Comparison of ENCODE assay signal across 9 mouse cellular contexts in genomic region chr9:110896595-110896994, GRCm38 (mm10). TPM values are rescaled to one million over a fixed set of nuclear protein-coding genes. Genes with fewer than 3 reads are reported as not detected.
A peak's percentile ranks its signal among the peaks of the same experiment; 100 is the strongest.
DNase-seq lines count a peak whose midpoint lies in the region; ATAC-seq lines count a peak whose summit lies in the region.
"Had no signal": no experiment of that assay in that cellular context is flagged by ENCODE, and none has a peak within 500 bp of the region (broad histone marks: within the 10 kb centered on the region; RNA-seq: fewer than 3 reads in every experiment).

No protein-coding gene starts in this region.

- no peaks in the 10 kb centered on the region for H3K9me3 ChIP-seq in neural tube, embryonic 11.5 days (ENCODE audit: control insufficient read depth, low read length)
- H3K9me3 ChIP-seq in forebrain, embryonic 10.5 days, result no peaks in the 10 kb centered on the region

- H3K27ac ChIP-seq in neural tube, embryonic 11.5 days (ENCODE audit: low read depth, low read length), result no peak overlapping the region
- H3K27ac ChIP-seq in forebrain, embryonic 10.5 days, result peak overlapping the region; percentile 44
- H3K27ac ChIP-seq: macrophage had no signal

- no peaks in the 10 kb centered on the region for H3K27me3 ChIP-seq in neural tube, embryonic 11.5 days (ENCODE audit: control insufficient read depth, insufficient read depth, low read length)
- peaks cover 34% of the 10 kb centered on the region for H3K27me3 ChIP-seq in forebrain, embryonic 10.5 days (ENCODE audit: poor library complexity, severe bottlenecking)

- WGBS in neural tube, embryonic 11.5 days, result 4% methylated on average over 6 of the region's 6 CpGs
- WGBS in forebrain, embryonic 10.5 days, result 4% methylated on average over 6 of the region's 6 CpGs

- no peak overlapping the region for H3K9ac ChIP-seq in neural tube, embryonic 11.5 days (ENCODE audit: low read length)

- no peaks in the 10 kb centered on the region for H3K36me3 ChIP-seq in neural tube, embryonic 11.5 days (ENCODE audit: control insufficient read depth, insufficient read depth, low read length)
- H3K36me3 ChIP-seq in forebrain, embryonic 10.5 days (replicated peaks), result no peaks in the 10 kb centered on the region

- DNase-seq in neural tube, embryonic 11.5 days (ENCODE audit: low spot score), result peak; percentile 46
- DNase-seq in neural tube, embryonic 10.5 days (ENCODE audit: extremely low spot score, low spot score), result no peak
- DNase-seq in forebrain, embryonic 10.5 days (ENCODE audit: extremely low spot score, low spot score), result peak; percentile 60
- DNase-seq in liver, result peak; percentile 28
- DNase-seq in thymus, adult 18-20 months, result peak; percentile 89 to 94
- no peak for DNase-seq in testis, postnatal 10 days (ENCODE audit: low spot score)
- no peak for DNase-seq in left cerebral cortex, adult 9 months (ENCODE audit: low spot score in 2 of 2)
- DNase-seq in kidney, postnatal 10 days, result no peak

- peak; percentile 45; the same call in 1 of the 2 replicates for ATAC-seq in neural tube, embryonic 11.5 days (ENCODE audit: insufficient read depth, low FRiP score, low TSS enrichment)

- no peaks in the 10 kb centered on the region; the same call in 1 of the 2 replicates for H3K4me1 ChIP-seq in neural tube, embryonic 11.5 days (ENCODE audit: control insufficient read depth, insufficient read depth, low read length)
- H3K4me1 ChIP-seq in forebrain, embryonic 10.5 days, result peaks cover 22% of the 10 kb centered on the region

- peak overlapping the region; percentile 4; the same call in 1 of the 2 replicates for H3K4me2 ChIP-seq in neural tube, embryonic 11.5 days (ENCODE audit: low read depth)

- H3K4me3 ChIP-seq in neural tube, embryonic 11.5 days (ENCODE audit: low read depth, low read length), result no peak overlapping the region
- peak overlapping the region; percentile 35 for H3K4me3 ChIP-seq in forebrain, embryonic 10.5 days

RNA-seq across cellular contexts. Expression of gene Tmie, which starts 16.7 kb away (rescaled TPM):
- 0.32 and 0.70 TPM in 2 replicates for polyA plus RNA-seq in neural tube, embryonic 11.5 days (2014; fragmentation: Nextera tagmentation; extraction: Ambion mirVana)
- polyA plus RNA-seq in forebrain, embryonic 10.5 days (2016; fragmentation: Nextera tagmentation; extraction: Ambion mirVana), result 0.14 and 0.26 TPM in 2 replicates

RNA-seq across cellular contexts. Expression of gene Als2cl, which starts 16.9 kb away (rescaled TPM):
- polyA plus RNA-seq in neural tube, embryonic 11.5 days (2014; fragmentation: Nextera tagmentation; extraction: Ambion mirVana), result 1.1 and 1.4 TPM in 2 replicates
- polyA plus RNA-seq in forebrain, embryonic 10.5 days (2016; fragmentation: Nextera tagmentation; extraction: Ambion mirVana), result 0.90 and 0.97 TPM in 2 replicates

RNA-seq across cellular contexts. Expression of gene Fam240a, which starts 20.1 kb away (rescaled TPM):
- not detected in 2 replicates for polyA plus RNA-seq in neural tube, embryonic 11.5 days (2014; fragmentation: Nextera tagmentation; extraction: Ambion mirVana)
- polyA plus RNA-seq in forebrain, embryonic 10.5 days (2016; fragmentation: Nextera tagmentation; extraction: Ambion mirVana), result not detected in 2 replicates
- polyA plus RNA-seq: macrophage had no signal

RNA-seq across cellular contexts. Expression of gene Prss50, which starts 38.8 kb away (rescaled TPM):
- polyA plus RNA-seq in neural tube, embryonic 11.5 days (2014; fragmentation: Nextera tagmentation; extraction: Ambion mirVana), result not detected in 2 replicates
- 0.76 and 1.1 TPM in 2 replicates for polyA plus RNA-seq in forebrain, embryonic 10.5 days (2016; fragmentation: Nextera tagmentation; extraction: Ambion mirVana)
- polyA plus RNA-seq: macrophage had no signal

RNA-seq across cellular contexts. Expression of gene Tdgf1, which starts 49.4 kb away (rescaled TPM):
- not detected in 2 replicates for polyA plus RNA-seq in neural tube, embryonic 11.5 days (2014; fragmentation: Nextera tagmentation; extraction: Ambion mirVana)
- polyA plus RNA-seq in forebrain, embryonic 10.5 days (2016; fragmentation: Nextera tagmentation; extraction: Ambion mirVana), result 0.34 and 0.61 TPM in 2 replicates
- polyA plus RNA-seq: macrophage had no signal

Comparison
In these comparisons a context has a peak if more than half of its experiments do, and no peak if none do; other contexts are left out.
1. DNase-seq: peak in neural tube, embryonic 11.5 days (single experiment), forebrain, embryonic 10.5 days (single experiment), liver (single experiment) and thymus, adult 18-20 months (2 of 2); none in neural tube, embryonic 10.5 days (single experiment), testis, postnatal 10 days (single experiment), left cerebral cortex, adult 9 months (0 of 2) and kidney, postnatal 10 days (single experiment).